Mouse (Mus musculus) lung, postnatal 0 days (tissue): ENCODE data around the gene Fras1.

Experiments
- CTCF ChIP-seq: IDR thresholded peaks from 2 replicates; pipeline ENCODE4 v1.5.1; 2016; ENCODE audit warnings: antibody characterized with exemption, mild to moderate bottlenecking
- EP300 ChIP-seq: IDR thresholded peaks from 2 replicates; pipeline ENCODE4 v1.6.1; 2016; ENCODE audit warnings: antibody characterized with exemption, mild to moderate bottlenecking, control low read depth

DNA sequence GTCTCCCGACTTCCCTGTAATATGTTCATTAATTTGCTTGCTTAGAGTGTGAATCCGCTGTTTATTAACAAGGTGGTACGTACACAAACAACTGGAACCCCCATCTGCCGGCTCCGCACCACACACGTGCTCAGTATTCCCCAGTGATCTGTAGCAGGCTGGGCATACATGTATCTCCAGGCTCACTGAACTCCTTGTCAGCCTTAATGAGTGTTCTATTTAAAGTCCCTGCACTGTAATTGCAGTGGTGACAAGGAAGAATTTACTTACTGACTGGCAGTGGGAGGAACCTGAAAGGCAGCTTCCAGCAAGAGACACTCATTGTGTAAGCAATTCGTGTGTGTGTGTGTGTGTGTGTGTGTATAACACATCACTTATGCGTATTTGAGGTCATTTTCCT lies 256.1 kb downstream of the Fras1 start:
- TF ChIP-seq CTCF, result no peak
- no peak for TF ChIP-seq EP300
